Mouse (Mus musculus): ENCODE measurements around the gene Zfp978. TPM values are rescaled to one million over a fixed set of nuclear protein-coding genes. Genes with fewer than 3 reads are reported as not detected.
"Not testable (repeated sequence)": the region's sequence is repeated elsewhere in the genome, so short reads cannot be mapped to it uniquely, and the experiment has no call there.

Zfp978 gene
- polyA plus RNA-seq, 1 experiment from 2014 or later, result not detected

DNA sequence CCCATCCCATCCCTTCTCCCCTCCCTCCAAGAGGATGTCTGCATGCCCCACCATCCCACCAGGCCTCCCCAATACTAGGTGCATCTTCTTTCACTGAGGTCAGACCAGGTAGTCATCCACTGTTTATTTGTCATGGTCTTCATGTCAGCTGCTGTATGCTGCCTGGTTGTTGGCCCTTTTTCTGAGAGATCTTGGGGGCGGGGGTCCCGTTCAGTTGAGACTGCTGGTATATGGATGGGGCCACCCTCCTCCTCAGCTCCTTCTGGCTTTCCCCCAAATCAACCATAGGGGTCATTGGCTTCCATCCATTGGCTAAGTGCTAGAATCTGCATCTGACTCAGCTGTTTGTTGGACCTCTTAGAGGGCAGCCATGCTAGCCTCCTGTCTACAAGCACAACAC is 8.5 kb downstream of the Zfp978 start:
- WGBS, result no CpG with 5 or more reads among the region's 2 CpGs
- not testable (repeated sequence) for H3K36me3 ChIP-seq (ENCODE audit: control insufficient read depth, insufficient read depth, low read length); H3K9me3 ChIP-seq (ENCODE audit: control insufficient read depth, low read length); DNase-seq (ENCODE audit: low spot score); H3K4me3 ChIP-seq (ENCODE audit: low read depth, low read length); H3K4me1 ChIP-seq (ENCODE audit: control insufficient read depth, insufficient read depth, low read length); H3K27ac ChIP-seq (replicated peaks; ENCODE audit: low read depth, low read length); H3K4me2 ChIP-seq (ENCODE audit: low read depth, low read length); H3K9ac ChIP-seq (ENCODE audit: low read depth, low read length); H3K27me3 ChIP-seq (replicated peaks; ENCODE audit: control insufficient read depth, insufficient read depth, low read length)
- 0 out of 2 replicates have a peak, but pooled peaks have one; percentile 33 for ATAC-seq (ENCODE audit: low read depth)

- not testable (repeated sequence) for H3K9ac ChIP-seq (ENCODE audit: low read depth, low read length); H3K9me3 ChIP-seq (ENCODE audit: control insufficient read depth, low read length); H3K27me3 ChIP-seq (replicated peaks; ENCODE audit: control insufficient read depth, insufficient read depth, low read length); H3K4me1 ChIP-seq (ENCODE audit: control insufficient read depth, insufficient read depth, low read length); H3K4me3 ChIP-seq (ENCODE audit: low read depth, low read length); H3K4me2 ChIP-seq (ENCODE audit: low read depth, low read length); DNase-seq (ENCODE audit: low spot score); H3K27ac ChIP-seq (replicated peaks; ENCODE audit: low read depth, low read length); ATAC-seq (ENCODE audit: low read depth); H3K36me3 ChIP-seq (ENCODE audit: control insufficient read depth, insufficient read depth, low read length)
- 73% methylated on average over 2 of the region's 4 CpGs for WGBS
Measured at GRCm38 (mm10) chr4:147383199-147383598, 22.1 kb downstream of the Zfp978 start.

- not testable (repeated sequence) for H3K27ac ChIP-seq (replicated peaks; ENCODE audit: low read depth, low read length); DNase-seq (ENCODE audit: low spot score); ATAC-seq (ENCODE audit: low read depth)
Measured at GRCm38 (mm10) chr4:147397201-147397600, 36.1 kb downstream of the Zfp978 start.

DNA sequence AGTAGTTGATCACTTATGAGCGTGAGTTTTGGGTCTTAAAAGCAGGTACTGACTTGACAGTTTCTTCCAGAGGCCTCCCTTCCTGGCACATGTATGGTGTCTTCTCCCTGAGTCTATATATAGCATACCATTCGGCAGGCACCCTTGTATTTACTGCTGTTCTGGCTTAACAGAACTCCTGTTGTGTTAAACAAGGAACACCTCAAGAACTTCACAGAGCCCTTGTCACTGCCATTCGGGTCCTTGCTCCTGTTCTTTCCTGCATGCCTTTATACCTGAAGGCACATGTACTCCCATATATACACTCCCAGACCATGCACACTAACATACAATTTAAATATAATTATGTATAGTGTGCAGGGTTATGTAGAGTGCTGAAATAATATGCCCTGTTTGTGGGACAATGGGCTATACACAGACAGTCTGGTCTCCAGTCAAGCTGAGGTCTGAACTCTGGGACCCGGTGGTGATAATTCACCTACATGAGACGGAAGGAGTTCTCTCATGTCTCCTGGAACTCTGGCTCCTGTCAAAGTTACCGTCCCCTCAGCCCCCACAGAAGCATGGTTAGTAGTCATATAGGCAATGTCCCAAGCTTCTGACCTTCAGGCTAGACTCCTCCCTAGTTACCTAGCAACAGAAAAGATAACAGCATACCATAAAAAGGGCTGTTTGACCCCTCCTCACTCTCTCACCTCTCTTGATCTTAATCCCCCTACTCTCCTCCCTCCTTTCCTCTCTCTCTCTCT is 37.0 kb downstream of the Zfp978 start:
- H3K4me3 ChIP-seq (ENCODE audit: low read depth, low read length); H3K4me2 ChIP-seq (ENCODE audit: low read depth, low read length); H3K36me3 ChIP-seq (ENCODE audit: control insufficient read depth, insufficient read depth, low read length); H3K27me3 ChIP-seq (replicated peaks; ENCODE audit: control insufficient read depth, insufficient read depth, low read length); H3K4me1 ChIP-seq (ENCODE audit: control insufficient read depth, insufficient read depth, low read length); ATAC-seq (ENCODE audit: low read depth); H3K27ac ChIP-seq (replicated peaks; ENCODE audit: low read depth, low read length); H3K9ac ChIP-seq (ENCODE audit: low read depth, low read length); DNase-seq (ENCODE audit: low spot score): not testable (repeated sequence)
- 78% methylated on average over 6 of the region's 6 CpGs for WGBS
- peaks cover 48% of the 10 kb centered on the region for H3K9me3 ChIP-seq (ENCODE audit: control insufficient read depth, low read length)

More at GRCm38 (mm10) chr4:147397201-147397600, 36.1 kb downstream of the Zfp978 start:
- not testable (repeated sequence) for H3K4me2 ChIP-seq (ENCODE audit: low read depth, low read length); H3K27me3 ChIP-seq (replicated peaks; ENCODE audit: control insufficient read depth, insufficient read depth, low read length); H3K4me1 ChIP-seq (ENCODE audit: control insufficient read depth, insufficient read depth, low read length); H3K9ac ChIP-seq (ENCODE audit: low read depth, low read length); H3K36me3 ChIP-seq (ENCODE audit: control insufficient read depth, insufficient read depth, low read length); H3K4me3 ChIP-seq (ENCODE audit: low read depth, low read length)
- peaks cover 41% of the 10 kb centered on the region for H3K9me3 ChIP-seq (ENCODE audit: control insufficient read depth, low read length)
- WGBS, result 94% methylated on average over 3 of the region's 3 CpGs

- not testable (repeated sequence) for H3K9ac ChIP-seq (ENCODE audit: low read depth, low read length); H3K27ac ChIP-seq (replicated peaks; ENCODE audit: low read depth, low read length); H3K27me3 ChIP-seq (replicated peaks; ENCODE audit: control insufficient read depth, insufficient read depth, low read length); DNase-seq (ENCODE audit: low spot score); H3K4me2 ChIP-seq (ENCODE audit: low read depth, low read length); H3K36me3 ChIP-seq (ENCODE audit: control insufficient read depth, insufficient read depth, low read length); H3K4me3 ChIP-seq (ENCODE audit: low read depth, low read length); H3K4me1 ChIP-seq (ENCODE audit: control insufficient read depth, insufficient read depth, low read length); ATAC-seq (ENCODE audit: low read depth)
- 74% methylated on average over 1 of the region's 1 CpGs for WGBS
- peaks cover 54% of the 10 kb centered on the region for H3K9me3 ChIP-seq (ENCODE audit: control insufficient read depth, low read length)
Measured at GRCm38 (mm10) chr4:147398741-147399140, 37.6 kb downstream of the Zfp978 start.

DNA sequence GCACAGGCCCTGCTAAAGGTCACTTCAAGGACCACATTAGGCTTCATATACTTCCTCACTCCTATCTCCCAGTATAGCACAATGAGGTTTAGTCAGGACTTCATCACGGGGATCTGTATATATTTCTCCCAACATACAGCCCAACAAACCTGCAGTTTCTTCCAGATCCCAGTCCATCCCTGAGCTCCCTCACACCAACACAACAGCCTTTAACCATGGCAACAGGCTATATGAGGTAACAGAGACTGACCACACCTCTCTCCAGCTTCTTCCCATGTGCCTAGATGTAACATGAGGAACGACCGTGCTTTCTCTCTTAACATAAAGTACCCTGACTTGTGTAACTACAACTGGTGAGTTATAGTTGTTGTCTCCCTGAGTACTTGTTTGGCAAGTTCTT is 38.4 kb downstream of the Zfp978 start:
- 72% methylated on average over 3 of the region's 3 CpGs for WGBS
- H3K4me3 ChIP-seq (ENCODE audit: low read depth, low read length); H3K27me3 ChIP-seq (replicated peaks; ENCODE audit: control insufficient read depth, insufficient read depth, low read length); H3K27ac ChIP-seq (replicated peaks; ENCODE audit: low read depth, low read length); ATAC-seq (ENCODE audit: low read depth); H3K4me1 ChIP-seq (ENCODE audit: control insufficient read depth, insufficient read depth, low read length); H3K36me3 ChIP-seq (ENCODE audit: control insufficient read depth, insufficient read depth, low read length); H3K9ac ChIP-seq (ENCODE audit: low read depth, low read length); H3K4me2 ChIP-seq (ENCODE audit: low read depth, low read length); DNase-seq (ENCODE audit: low spot score): not testable (repeated sequence)
- H3K9me3 ChIP-seq (ENCODE audit: control insufficient read depth, low read length), result peaks cover 61% of the 10 kb centered on the region

DNA sequence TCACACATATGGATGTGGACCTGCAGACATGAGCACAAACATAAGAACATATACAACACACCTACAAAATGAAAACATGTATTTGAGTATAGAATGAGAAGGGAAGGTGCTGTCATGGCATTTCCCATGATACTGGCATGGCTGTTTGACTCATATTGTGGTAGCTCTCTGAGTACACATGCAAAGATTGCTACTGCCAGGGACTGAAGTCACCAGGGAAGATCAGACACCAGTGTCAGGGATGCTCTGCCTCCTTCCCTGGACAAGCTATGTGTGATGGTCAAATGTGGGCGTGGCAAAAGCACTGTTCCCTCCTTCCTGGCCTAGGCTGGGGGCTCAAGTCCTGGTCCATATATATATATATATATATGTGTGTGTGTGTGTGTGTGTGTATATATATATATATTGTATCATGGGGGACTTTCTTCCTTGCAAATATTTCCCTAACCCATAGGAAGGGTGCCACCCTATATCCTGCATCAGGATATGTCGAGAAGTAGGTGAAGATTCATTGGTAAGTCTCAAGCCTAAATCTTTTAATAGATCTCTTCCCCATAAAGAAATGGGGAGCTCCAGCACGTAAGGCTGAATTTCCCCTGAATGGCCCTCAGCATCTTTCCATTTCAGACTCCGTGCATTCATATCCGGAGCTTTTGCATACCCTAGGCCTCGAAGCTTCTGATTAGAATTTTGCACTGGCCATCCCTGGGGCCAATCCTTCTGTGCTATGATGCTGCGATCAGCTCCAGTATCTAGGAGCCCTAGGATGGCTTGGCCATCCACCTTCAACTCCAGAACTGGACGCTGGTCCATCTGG is 39.1 kb downstream of the Zfp978 start:
- not testable (repeated sequence) for H3K27me3 ChIP-seq (replicated peaks; ENCODE audit: control insufficient read depth, insufficient read depth, low read length); DNase-seq (ENCODE audit: low spot score); H3K36me3 ChIP-seq (ENCODE audit: control insufficient read depth, insufficient read depth, low read length); H3K27ac ChIP-seq (replicated peaks; ENCODE audit: low read depth, low read length); H3K4me1 ChIP-seq (ENCODE audit: control insufficient read depth, insufficient read depth, low read length); H3K9ac ChIP-seq (ENCODE audit: low read depth, low read length); H3K4me3 ChIP-seq (ENCODE audit: low read depth, low read length); H3K4me2 ChIP-seq (ENCODE audit: low read depth, low read length)
- ATAC-seq (ENCODE audit: low read depth), result peak; percentile 30; the same call in 1 of the 2 replicates
- H3K9me3 ChIP-seq (ENCODE audit: control insufficient read depth, low read length), result peaks cover 58% of the 10 kb centered on the region
- WGBS, result 85% methylated on average over 8 of the region's 8 CpGs

DNA sequence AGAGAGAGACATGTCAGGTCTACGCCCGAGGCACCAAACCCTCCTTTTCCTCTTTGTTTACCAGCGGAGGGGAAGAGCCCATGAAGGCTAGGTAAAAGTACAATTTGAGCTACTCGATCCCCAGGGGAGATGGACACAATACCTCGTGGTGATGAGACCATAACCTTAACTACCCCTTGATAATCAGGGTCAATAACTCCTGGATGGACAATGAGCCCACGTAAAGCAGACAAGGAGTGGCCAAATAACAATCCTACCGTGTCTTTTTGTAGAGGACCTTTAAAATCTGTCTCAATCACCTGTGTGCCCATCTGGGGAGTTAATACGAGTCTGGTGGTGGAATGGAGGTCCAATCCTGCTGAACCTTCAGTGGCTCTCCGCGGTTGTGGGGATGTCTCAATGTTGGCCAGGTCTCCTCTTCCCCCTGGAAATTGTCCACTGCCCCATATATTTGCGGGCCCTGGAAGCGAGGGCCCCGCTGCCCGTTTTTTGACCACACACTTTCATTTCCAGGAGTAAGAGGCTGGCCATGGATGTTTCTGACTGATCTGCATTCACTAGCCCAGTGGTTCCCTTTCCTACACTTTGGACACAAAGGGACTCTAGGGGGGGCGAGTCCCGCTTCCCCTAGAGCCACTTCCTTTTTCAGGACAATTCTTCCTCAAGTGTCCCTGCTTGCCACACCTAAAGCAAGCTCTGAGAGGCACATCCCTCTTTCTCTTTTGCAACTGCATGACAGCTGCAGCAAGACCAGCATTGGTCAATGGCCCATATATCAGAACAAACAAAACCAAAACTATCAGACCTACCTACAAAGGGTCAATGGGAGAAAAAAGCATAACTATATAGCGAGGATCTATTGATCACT is 40.0 kb downstream of the Zfp978 start:
- H3K4me2 ChIP-seq (ENCODE audit: low read depth, low read length); H3K27me3 ChIP-seq (replicated peaks; ENCODE audit: control insufficient read depth, insufficient read depth, low read length); H3K9ac ChIP-seq (ENCODE audit: low read depth, low read length); H3K4me3 ChIP-seq (ENCODE audit: low read depth, low read length); ATAC-seq (ENCODE audit: low read depth); H3K36me3 ChIP-seq (ENCODE audit: control insufficient read depth, insufficient read depth, low read length); H3K4me1 ChIP-seq (ENCODE audit: control insufficient read depth, insufficient read depth, low read length); H3K27ac ChIP-seq (replicated peaks; ENCODE audit: low read depth, low read length): not testable (repeated sequence)
- peaks cover 58% of the 10 kb centered on the region for H3K9me3 ChIP-seq (ENCODE audit: control insufficient read depth, low read length)
- DNase-seq (ENCODE audit: low spot score), result peak; percentile 0
- 80% methylated on average over 15 of the region's 17 CpGs for WGBS

Measured in embryonic facial prominence, embryonic 14.5 days (tissue).